Mouse (Mus musculus): ENCODE measurements around the gene Ugt1a5.
"Not testable (repeated sequence)": the region's sequence is repeated elsewhere in the genome, so short reads cannot be mapped to it uniquely, and the experiment has no call there.

The Ugt1a5 gene

DNA sequence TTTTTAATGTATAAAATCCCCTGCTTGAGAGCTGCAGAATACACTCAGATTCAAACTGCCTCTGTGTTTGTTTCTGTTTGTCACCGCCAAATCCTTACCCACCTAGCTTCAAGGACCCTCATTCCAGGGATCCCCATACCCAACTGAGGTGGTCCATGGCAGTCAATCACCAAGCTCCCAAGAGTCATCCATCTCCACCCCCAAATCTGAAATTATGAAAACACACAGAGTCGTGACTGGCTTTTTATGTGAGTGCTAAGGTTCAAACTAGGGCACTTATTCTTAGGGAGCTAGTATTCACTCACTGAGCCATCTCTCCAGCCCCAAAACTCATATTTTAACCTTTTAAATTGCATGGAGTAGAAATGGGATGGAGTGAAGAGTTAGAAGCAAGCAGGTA, 59.5 kb downstream of the Ugt1a5 start:
- not testable (repeated sequence) for DNase-seq

DNA sequence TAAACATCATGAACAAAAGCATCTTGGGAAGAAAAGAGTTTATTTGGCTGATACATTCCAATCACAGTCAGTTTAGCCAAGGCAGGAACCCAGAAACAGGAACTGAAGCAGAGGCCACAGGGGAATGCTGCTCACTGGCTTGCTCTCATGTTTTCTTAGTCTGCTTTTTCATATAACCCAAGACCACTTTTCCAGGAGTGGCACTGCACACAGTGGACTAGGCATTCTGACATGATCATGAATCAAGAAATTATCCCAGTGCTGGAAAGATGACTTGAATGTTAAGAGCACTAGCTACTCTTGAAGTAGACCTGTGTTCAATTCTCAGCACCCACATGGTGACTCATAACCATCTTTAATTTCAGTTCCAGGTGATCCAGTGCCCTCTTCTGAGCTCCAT, 59.9 kb downstream of the Ugt1a5 start:
- no peak for DNase-seq

DNA sequence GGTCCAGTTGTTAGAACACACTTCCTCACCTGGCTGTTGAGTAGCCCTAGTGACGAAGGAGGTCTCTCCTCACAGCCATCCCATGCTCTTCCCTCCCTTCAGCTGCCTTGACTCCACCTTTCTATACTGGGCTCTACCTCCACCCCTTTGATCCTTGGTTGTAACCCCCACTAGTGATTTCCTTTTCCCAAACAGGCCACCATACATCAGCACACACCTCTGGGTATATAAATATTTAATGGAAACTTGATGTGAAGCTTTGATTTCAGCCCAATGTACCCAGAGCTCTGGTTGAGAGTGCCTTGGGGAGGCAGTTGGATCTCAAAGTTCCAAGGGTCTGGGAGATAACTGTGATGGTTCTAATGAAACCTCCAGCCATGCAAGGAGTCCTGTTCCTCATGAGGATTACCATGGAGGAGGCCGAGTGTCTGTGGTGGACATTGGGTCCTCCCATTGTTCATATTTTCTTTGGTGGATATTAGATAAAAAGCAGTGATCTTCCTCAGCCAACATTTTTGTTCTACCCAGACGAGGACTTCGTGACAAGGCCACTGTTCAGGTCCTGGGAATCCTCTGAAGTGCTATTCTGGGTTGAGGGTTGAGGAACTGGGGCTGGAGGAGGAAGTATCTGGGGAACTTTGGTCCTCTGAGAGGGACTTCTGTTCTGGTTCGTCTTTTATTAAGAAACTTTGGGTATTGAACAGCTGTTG, 61.0 kb downstream of the Ugt1a5 start, which contains the start of gene Mroh2a:
Gene Mroh2a (plus strand): TSS at position 317 of the 710 bp plus-strand sequence.
- DNase-seq: no peak

DNA sequence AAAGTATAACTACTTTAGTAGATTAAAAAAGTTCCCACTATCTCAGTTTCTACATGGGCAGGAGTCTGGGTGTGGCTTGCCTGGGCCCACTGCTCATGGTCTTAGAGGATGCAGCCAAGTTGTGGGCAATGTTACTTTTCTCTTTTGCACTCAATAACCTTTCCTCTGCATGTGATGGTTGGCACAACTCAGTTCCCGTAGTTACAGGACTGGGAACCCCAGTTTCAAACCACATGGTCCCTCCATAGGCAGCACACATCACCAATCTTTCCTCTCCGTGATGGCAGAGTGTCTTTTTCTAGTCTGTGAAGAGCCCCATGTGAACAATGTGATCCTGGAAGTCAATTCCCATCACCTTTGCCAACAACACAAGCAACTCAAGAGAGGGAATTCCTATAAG, 61.7 kb downstream of the Ugt1a5 start:
- no peak for DNase-seq

DNA sequence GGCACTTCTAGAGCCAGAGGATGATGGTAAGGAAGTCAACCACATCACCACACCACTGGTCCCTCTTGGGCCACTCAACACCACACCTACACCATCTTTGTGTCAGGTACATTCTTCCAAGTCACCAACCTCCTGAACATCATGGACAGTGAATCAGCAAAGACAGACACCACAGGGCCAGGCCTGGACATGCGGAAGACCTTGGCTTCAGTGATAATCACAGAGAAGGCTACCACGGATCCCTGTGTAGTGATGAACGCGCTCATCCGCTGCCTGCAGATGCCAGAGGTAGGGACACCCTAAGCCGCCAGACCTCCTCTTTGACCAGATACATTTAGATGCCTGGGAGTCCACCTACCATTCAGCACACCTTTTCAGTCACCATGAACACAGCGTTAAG, 62.3 kb downstream of the Ugt1a5 start:
- no peak for DNase-seq

DNA sequence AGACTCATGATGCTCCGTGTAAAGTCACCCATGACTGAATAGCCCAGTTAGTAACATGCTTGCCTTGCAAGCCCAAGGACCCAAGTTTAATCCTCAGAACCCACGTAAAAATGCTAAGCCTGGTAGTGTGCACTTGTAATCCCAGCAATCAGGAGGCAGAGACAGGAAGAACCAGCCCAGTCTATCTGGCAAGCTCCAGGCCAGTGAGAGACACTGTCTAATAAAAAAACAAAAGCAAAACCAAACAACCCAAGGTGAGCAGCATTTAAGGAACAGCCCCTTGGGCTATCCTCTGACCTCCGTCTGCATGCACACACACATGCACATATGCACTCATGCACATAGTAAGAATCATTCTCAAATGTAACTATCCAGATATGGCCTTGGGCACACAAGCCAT, 63.8 kb downstream of the Ugt1a5 start:
- DNase-seq: no peak

DNA sequence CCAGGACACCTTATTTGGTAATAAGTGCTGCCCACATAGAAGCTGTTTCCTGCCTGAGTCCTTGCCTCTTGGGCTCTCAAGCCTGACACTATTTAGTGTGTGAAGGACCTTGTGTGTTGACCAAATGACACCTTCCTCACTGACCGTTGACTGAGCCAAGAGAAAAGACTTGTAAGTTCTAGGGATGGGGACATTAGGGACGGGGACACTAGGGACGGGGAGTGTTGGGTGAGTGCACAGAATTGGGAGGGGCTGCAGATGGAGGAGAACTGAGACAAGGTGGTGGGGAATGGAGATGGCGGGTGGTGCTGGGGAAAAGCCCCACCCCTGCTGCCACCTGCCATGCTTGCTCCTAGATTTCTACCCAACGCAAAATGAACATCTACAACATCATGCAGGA, 64.2 kb downstream of the Ugt1a5 start:
- no peak for DNase-seq

DNA sequence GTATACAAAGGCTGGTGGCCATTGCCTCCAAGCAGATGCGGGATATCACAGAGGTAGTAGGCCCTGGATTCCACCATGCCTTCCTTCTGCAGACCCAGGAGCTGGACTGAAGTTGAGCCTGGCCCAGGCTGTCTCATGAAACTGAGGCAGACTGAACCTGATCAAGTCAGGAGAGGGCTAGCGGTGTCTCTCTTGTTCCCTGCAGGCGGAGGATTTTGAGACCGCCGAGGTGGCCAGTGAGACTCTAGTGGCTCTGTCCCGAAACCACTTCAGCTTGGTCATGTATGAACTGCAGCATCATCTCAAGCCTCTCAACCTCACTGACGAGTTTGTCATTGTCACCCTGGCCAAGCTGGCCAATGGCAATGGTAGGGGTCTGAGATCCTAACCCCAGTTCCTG, 64.6 kb downstream of the Ugt1a5 start:
- DNase-seq: no peak

DNA sequence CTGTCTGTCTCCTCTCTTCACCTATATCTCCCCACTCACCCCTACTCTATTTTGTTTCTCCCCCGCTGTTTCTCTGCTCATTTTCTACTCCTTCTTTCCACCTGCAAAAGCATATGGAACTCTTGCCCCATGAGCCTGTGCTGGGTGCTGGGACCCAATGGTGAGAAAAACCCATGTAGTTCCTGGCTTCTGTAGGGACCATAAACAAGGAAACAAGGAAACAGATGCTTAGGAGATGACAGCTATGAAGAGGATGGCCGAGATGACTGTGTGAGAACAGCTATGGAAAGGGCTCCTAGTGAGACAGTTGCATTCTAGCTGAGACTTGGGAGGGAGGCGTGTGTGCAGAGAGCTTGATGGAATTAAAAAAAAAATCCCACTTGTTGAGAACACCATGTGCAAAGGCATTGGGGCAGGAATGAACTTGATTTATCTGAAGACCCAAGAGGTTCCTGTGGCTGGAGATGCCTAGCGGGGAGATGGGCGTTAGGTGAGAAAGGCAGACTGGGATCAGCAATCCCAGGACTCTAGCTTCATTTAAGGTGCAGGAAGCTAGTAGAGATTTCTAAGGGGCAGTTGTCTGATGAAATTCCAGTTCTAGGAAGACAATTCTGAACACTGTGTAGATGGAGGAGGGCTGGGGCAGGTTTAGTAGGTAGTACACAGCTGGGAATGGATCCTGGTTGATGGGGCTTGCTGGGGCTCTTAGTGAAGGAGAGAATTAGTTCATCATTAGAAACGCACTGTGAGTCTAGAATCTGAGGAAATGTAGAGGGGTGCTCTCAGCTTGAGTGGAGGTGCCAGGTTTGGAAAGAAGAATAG, 65.4 kb downstream of the Ugt1a5 start:
- DNase-seq: no peak

DNA sequence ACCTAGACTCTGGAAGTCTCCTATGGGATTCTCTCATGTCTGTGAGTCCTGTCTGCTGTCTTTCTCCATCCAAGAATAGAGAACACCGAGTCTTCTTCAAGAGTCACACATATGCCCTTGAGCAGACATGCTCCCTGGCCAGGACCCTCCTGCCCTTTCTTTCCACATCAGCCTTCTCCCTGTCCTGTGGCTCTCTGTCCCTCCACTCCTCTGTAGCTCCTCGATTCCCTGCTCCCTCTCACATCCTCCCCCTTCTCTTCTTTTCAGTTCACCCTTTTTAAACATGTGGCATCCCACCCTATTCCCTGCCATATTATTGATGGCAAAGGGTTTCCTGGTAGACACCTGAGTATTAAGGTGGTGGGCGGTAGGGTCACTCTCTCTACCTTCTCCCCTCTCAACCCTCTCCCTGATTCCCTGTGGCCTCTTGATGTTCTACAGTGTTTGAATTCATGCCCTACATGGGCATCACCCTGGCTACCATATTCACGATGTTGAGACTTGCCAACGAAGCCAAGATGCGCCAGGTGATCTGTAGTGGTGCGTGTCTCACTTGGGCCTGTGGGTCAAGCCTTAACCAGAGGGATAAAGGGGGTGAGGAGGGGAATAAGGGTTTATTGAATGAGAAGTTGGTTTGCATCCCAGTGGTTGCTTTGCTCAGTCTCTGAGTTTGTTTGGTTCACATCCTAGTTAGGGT, 66.1 kb downstream of the Ugt1a5 start:
- no peak for DNase-seq

DNA sequence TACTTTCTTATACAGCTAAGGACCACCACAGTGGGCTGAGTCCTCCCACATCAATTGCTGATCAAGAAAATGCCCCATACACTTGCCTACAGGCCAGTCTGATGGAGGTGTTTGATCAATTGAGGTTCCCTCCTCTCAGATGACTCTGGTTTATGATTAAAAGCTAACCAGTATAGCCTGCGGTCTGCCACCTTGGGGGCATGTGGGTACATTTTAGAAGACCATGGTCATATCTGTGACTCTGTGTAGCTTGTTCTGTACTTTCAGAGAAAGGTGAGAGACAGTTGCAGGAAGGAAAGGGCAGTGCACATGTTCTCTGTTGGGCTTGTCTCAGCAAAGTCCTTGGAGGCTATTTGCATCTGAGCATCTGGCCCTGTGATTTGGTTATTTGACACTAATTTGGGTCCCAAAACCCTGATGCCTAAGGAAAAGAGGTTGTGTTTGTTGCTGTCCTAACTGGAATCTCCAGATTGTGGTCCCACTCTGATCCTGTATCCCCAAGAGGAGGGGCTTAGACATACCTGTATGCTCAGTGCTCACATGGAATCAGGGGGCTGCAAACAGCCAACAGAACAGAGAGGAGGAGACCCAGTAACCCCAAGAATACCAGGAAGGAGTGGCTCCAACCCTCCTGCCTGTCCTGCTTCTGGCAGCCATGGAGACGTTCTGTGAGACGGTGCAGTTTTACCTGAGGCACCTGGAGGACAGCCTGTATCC, 67.0 kb downstream of the Ugt1a5 start:
- no peak for DNase-seq

DNA sequence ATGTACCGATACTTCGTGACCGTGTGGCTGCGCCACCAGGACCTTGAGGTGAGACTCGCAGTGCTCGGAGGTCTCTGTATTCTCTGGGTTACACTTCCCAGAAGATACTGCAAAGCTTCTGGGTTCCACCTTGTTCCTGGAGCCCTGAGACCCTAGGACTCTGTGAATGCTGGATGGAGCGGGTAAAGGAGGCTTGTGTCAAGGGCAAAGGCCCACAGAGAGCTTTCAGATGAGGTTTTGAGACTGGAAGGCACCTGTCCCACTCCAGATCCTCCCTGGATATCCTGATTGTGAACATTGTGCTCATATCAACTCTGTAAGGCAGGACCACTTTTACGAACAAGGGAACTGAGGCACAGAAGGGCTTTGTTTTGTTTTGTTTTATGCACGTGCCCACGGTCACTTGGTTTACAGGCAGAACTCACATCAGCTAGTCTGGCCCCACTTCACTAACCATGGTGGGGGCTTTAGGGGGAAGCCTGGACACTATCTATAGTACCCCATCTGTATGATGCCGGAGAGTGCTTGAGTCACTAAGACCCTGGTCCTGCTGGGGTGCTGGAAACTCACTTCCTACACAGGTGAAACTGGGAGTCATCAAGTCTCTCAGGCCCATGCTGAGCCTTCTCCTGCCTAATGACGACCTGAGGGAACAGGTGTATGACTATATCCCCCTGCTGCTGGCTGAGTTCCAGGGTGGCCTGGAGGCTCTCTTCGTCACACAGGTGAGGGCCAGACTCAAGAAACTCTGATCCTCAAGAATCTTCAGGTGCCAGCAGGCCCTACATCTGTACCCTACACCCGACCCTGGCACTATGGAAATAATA, 67.8 kb downstream of the Ugt1a5 start:
- DNase-seq: no peak

DNA sequence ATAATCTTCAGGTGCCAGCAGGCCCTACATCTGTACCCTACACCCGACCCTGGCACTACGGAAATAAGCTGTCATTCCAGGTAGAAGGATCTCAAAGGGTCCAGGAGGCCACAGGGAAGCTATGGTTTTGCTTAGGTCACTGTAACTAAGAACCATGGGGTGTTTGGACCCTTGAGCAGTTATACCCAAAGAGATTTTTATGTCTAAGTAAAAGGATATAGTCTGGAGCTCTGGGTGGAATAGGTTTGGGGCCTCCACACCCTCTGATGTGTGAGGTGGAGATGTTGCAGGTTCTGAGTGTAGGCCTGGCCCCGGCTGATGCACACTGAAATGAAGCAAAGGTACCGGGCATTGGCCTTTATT, 68.4 kb downstream of the Ugt1a5 start:
- DNase-seq: no peak

DNA sequence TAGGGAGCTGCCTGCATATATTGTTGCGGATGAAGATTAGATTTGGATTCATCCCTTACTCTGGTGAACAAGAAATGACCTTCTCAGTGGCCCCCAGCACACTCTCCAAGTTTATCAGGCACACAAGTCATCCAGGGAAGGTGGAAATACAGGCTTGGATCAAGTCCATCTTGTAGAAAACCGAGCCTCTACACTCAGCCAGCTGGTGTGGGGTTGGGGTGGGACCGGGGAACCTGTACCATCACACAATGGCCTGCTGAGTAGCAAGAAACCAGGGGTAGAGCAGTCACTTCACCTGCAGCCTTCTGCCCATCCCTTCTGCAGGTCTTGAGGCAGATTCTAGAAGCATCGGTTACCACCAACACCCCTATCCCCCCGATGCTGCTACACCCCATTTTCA, 68.8 kb downstream of the Ugt1a5 start:
- no peak for DNase-seq

DNA sequence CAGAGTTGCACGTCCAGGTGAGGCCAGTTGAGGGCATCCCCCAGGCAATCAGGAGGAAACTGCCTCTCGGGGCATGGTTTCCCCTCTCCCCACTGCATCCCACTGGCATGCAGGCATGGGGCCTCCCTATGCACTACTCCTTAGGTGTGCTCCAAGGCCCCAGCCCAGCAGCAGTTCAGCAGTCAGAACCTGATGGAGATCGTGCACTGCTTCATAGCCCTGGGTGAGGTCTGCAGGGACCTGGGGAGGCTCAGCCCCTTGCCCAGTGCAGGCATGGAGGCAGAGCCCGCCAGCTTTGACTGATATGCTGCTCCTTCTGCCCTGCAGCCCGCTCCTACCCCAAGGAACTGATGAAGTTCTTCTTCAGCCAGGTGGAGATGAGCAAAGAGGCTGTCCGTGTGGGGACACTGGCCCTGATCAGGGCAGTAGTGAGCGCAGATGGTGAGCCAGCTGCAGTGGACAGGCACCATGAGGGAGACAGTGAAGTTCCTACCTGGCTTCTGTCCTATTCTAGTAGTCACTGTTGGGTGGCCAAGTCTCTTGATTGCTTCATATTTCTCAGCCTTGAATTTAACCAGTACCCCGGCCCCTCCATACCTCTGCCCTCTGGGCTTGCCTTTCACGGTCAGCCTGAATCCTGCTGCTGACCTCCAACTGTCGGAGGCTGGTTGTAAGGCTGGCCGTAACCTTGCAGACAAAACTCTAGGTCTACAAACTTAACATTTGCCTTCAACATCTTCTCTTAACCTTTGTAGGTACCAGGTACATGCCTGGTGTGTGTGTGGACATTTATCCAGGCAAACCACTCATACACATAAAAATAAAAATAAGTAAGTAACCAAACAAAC, 69.5 kb downstream of the Ugt1a5 start:
- DNase-seq: no peak

DNA sequence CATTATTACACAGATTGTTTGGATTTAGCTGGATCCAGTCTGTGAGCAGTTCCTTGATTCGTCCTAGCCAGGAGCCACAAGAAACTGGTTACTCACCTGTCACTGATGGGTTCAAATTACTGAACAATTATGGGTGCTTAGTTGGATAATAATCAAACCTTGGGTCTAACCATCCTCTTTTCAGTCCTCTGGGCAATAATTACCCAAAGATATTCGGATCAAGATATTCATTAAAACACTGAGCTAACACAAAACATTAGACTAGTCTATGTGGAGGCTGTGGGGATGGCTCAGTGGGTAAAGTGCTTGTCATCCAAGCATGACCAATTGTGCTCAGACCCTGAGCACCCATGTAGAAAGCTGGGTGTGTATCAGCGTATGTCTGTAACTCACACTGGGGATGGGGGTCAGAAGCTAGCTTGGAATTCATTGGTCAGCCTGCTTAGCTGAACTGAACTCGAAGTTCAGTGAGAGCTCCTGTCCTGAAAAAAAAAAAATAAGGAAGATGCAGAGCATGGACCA, 70.1 kb downstream of the Ugt1a5 start:
- no peak for DNase-seq

DNA sequence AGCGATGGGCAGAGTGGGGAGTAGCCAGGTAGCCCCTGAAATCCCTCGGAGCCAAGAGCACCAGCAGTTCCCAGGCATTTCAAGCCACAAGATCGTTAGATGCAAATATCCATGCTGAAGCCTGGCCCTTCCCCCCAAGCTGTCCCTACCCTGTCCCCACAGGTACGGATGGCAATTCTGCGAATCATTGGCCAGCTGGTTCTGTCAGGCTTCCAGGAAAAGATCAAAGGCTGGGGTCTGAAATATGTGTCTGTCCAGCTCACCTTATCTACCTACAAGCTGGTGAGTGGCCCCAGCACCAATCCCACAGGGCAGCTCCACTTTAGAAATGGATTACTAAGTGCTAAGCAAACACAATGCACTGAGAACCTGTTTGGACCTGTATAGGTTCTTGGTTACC, 71.5 kb downstream of the Ugt1a5 start:
- DNase-seq: no peak

DNA sequence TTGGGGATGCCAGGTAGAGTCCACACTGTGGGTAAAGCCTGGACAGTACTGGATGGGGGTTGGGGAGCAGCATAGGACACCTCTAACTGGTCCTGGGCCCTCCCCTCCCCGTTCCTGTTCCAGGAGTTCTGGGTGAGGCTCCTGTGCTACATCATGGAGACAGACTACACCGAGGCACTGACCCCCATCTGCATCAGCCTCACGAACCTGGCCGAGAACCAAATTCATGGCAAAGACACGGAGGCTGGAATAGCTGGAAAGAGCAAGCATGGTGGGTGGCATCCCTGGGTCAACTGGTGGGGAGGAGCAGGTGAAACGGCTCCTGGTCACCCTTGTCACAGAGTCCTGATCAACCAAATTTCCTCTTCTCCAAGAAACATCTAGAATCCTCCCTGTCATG, 73.0 kb downstream of the Ugt1a5 start:
- no peak for DNase-seq

DNA sequence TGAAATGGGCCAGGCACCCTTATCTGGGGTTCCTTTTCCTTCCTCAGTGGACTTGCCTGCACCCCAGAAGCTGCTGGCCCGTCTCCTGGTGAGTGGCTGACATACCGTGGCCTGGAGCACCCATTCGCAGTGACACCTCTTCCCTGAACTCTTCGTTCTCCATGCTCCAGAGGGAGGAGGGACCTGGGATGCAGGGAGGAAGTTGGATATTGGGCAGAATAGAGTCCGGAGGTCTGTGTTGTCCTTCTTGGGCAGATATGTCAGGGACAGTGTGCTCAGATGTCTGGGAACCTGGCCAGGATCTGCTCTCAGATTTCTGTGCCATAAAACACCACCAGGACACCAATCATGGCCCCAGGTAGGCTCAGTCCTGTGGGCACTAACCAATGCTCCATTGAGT, 74.3 kb downstream of the Ugt1a5 start:
- no peak for DNase-seq

DNA sequence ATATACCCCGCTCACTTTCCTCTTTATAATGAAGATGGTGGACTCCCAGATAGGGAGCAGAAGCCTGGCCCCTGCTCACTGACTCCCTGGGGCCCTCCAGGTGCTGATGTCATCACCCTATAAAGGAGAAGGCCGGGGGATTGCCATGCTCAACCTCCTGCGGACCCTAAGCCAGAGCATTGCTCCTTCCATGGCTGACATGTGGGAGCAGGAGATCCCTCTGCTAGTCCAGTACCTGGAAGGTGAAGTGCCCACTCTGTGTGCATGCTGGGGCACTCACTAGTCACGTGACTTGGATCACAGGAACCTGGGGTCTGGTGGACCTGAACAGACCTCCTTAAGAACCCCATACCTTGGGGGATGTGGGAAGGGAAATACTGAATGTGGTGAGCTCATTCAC, 74.8 kb downstream of the Ugt1a5 start:
- no peak for DNase-seq

DNA sequence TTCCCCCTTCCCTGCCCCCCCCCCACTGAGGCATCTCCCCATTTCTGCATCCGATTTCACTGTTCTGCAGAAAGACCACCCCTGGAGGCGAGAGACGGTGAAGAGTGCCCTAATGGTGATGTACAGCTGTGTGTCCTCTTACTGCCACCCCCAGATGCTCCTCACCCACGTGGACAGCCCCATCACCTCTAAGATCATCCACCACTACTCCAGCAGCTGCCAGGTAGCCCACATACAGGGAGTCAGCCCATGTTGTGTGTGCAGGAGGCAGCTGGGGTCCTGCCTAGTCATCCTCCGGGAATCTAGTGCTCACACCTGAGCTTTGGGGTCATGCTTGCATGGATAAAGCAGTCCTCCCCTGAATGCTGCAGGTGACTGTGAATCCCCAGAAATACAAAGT, 78.0 kb downstream of the Ugt1a5 start:
- no peak for DNase-seq

All from cerebellum, postnatal 36 days (tissue).